Mouse (Mus musculus) forebrain, embryonic 13.5 days (tissue): ENCODE results near the gene 1700061G19Rik. TPM values are rescaled to one million over a fixed set of nuclear protein-coding genes. Genes with fewer than 3 reads are reported as not detected.

Experiments
- ATAC-seq: fragments of 200-750 bp; cut with Nextera tagmentation; 2 replicates; pipeline ENCODE4 v1.8.0; 2017
- H3K27ac ChIP-seq: fragments of 300-500 bp; sonication (generic); 2 replicates; pipeline ENCODE4 v1.5.1; 2015; ENCODE audit warnings: inconsistent platforms, mild to moderate bottlenecking, moderate library complexity
- H3K27me3 ChIP-seq: fragments of 300-500 bp; sonication (generic); 2 replicates; pipeline ENCODE4 v1.6.1; 2015; ENCODE audit warnings: mild to moderate bottlenecking, inconsistent platforms
- H3K36me3 ChIP-seq: fragments of 300-500 bp; sonication (generic); 2 replicates; pipeline ENCODE4 v1.6.1; 2015; ENCODE audit warnings: mild to moderate bottlenecking, inconsistent platforms; ENCODE audit not compliant: poor library complexity, severe bottlenecking
- H3K4me1 ChIP-seq: fragments of 300-500 bp; sonication (generic); 2 replicates; pipeline ENCODE4 v1.6.1; 2015; ENCODE audit warnings: inconsistent platforms
- H3K4me2 ChIP-seq: fragments of 300-500 bp; sonication (generic); 2 replicates; pipeline ENCODE4 v1.6.1; 2015; ENCODE audit warnings: inconsistent platforms, mild to moderate bottlenecking, moderate library complexity
- H3K4me3 ChIP-seq: fragments of 300-500 bp; sonication (generic); 2 replicates; pipeline ENCODE4 v1.5.1; 2015; ENCODE audit warnings: mild to moderate bottlenecking, inconsistent platforms
- H3K9ac ChIP-seq: fragments of 300-500 bp; sonication (generic); 2 replicates; pipeline ENCODE4 v1.6.1; 2015; ENCODE audit warnings: mild to moderate bottlenecking, inconsistent platforms
- H3K9me3 ChIP-seq: fragments of 300-500 bp; sonication (generic); replicated peaks from 2 replicates; pipeline ENCODE4 v1.6.1; 2016; ENCODE audit warnings: inconsistent platforms
- WGBS: fragments of 180-500 bp; shearing (Covaris S2); methylation state at CpG from one replicate; pipeline ENCODE4 v1.1.7; 2015; 5-methylcytosine and 5-hydroxymethylcytosine counted together
- polyA plus RNA-seq: library from polyadenylated mRNA; unstranded; fragments of >200 nt; fragmentation: Nextera tagmentation; extraction: Ambion mirVana; gene quantifications from 2 replicates; pipeline ENCODE4 v1.2.1, GENCODE M21; 2015

Gene 1700061G19Rik
- polyA plus RNA-seq, 1 experiment from 2014 or later = 0.45 TPM

DNA sequence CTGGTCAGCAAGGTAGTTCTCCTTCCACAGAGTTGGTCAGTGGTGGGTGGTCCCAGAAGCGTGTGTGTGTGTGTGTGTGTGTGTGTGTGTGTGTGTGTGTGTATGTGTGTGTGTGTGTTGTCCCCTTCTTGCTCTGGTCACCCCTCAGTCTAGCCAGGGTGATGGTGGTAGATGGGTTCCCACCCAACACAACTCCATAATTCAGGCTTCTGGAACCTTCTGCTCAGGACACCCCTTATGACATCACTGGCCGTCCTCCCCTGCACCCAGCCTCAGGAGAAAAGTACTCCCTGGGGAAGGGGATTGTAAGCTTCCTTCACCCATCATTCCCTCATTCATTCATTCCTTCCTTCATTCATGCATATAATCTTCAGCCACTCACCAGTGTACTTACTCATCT is 1.0 kb upstream of the 1700061G19Rik start, which contains the start of gene Acsbg2:
Acsbg2 (minus strand) TSS at position 211 of the 400 bp plus-strand sequence.
- H3K27me3 ChIP-seq = no peaks in the 10 kb centered on the region
- no peak for ATAC-seq
- no peak within 1 kb of the TSS for H3K4me2 ChIP-seq
- H3K36me3 ChIP-seq = no peaks in the 10 kb centered on the region
- H3K9ac ChIP-seq = no peak within 1 kb of the TSS
- H3K27ac ChIP-seq = no peak within 1 kb of the TSS
- H3K4me1 ChIP-seq = no peaks in the 10 kb centered on the region
- H3K9me3 ChIP-seq = no peaks in the 10 kb centered on the region
- H3K4me3 ChIP-seq = no peak within 1 kb of the TSS
- WGBS = 95% methylated on average over 2 of the region's 2 CpGs

DNA sequence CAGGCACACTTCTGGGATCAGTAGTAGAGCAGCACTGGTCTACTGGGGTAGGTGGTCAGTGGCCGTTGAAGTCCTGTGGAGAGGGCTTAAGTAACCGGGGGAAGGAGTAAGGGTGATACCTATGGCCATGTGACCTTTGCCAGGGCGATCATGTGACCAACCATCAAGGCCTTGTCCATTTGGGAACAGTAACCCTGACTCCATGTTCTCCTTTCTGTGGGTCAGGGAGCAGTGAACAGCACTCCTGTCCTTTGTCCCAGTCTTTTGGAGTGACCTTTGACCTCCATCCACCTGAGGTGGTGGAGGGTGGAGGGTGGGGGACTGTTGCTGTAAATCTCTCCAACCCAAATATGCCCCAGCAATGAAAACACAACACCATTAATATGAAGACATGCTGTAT is 1.2 kb downstream of the 1700061G19Rik start:
- Histone ChIP-seq H3K9me3 (no peaks in the 10 kb centered on the region), H3K36me3 (no peaks in the 10 kb centered on the region), H3K27ac (no peak overlapping the region), H3K4me3 (no peak overlapping the region), H3K9ac (no peak overlapping the region), H3K27me3 (no peaks in the 10 kb centered on the region), H3K4me2 (no peak overlapping the region), H3K4me1 (no peaks in the 10 kb centered on the region)
- ATAC-seq = no peak
- 83% methylated on average over 3 of the region's 3 CpGs for WGBS

DNA sequence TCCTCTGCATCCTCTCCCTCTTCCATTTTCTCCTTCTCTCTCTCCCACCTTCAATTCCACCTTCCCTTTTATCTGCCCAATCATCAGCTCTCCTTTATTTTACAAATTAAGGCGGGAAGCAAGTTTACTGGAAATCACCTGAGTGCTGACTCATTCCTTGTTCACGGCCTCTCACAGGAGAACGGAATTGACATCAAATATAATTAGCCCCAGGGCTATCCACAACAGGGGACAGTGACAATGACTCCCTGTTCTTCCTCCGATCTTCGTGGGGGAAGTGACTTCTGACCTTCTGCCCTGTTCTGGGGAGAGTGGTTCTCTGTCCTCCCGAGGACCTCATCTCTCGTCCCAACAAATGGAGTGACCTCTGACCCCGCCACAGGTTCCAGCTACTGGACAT is 1.7 kb downstream of the 1700061G19Rik start:
- H3K36me3 ChIP-seq = no peaks in the 10 kb centered on the region
- H3K4me3 ChIP-seq = no peak overlapping the region
- no peak overlapping the region for H3K9ac ChIP-seq
- H3K27me3 ChIP-seq = no peaks in the 10 kb centered on the region
- no peak overlapping the region for H3K27ac ChIP-seq
- 82% methylated on average over 8 of the region's 8 CpGs for WGBS
- no peak for ATAC-seq
- no peaks in the 10 kb centered on the region for H3K9me3 ChIP-seq
- no peak overlapping the region for H3K4me2 ChIP-seq
- H3K4me1 ChIP-seq = no peaks in the 10 kb centered on the region

GRCm38 (mm10) chr17:56877426-56877825 is 2.1 kb downstream of the 1700061G19Rik start:
- WGBS = 90% methylated on average over 19 of the region's 19 CpGs
- Histone ChIP-seq H3K27me3 (no peaks in the 10 kb centered on the region), H3K36me3 (no peaks in the 10 kb centered on the region), H3K9me3 (no peaks in the 10 kb centered on the region), H3K4me3 (no peak overlapping the region), H3K4me1 (no peaks in the 10 kb centered on the region), H3K9ac (no peak overlapping the region), H3K27ac (no peak overlapping the region), H3K4me2 (no peak overlapping the region)
- ATAC-seq = no peak

- Histone ChIP-seq H3K27ac (no peak overlapping the region), H3K9me3 (0 out of 2 replicates have a peak, but pooled peaks cover 6% of the 10 kb centered on the region), H3K4me2 (peak overlapping the region; percentile 25; the same call in 1 of the 2 replicates), H3K4me3 (no peak overlapping the region), H3K27me3 (no peaks in the 10 kb centered on the region), H3K9ac (no peak overlapping the region), H3K36me3 (peaks cover 6% of the 10 kb centered on the region), H3K4me1 (no peaks in the 10 kb centered on the region)
- 62% methylated on average over 17 of the region's 17 CpGs for WGBS
- no peak for ATAC-seq
Observed at GRCm38 (mm10) chr17:56883612-56884011, 8.3 kb downstream of the 1700061G19Rik start.

- no peak overlapping the region for H3K4me2 ChIP-seq
- WGBS = 79% methylated on average over 5 of the region's 5 CpGs
- ATAC-seq = no peak
- peaks cover 13% of the 10 kb centered on the region for H3K36me3 ChIP-seq
- 0 out of 2 replicates have a peak, but pooled peaks cover 7% of the 10 kb centered on the region for H3K9me3 ChIP-seq
- H3K4me3 ChIP-seq = no peak overlapping the region
- H3K9ac ChIP-seq = no peak overlapping the region
- H3K27me3 ChIP-seq = no peaks in the 10 kb centered on the region
- no peak overlapping the region for H3K27ac ChIP-seq
- no peaks in the 10 kb centered on the region for H3K4me1 ChIP-seq
Observed at GRCm38 (mm10) chr17:56884331-56884730, 9.1 kb downstream of the 1700061G19Rik start.

GRCm38 (mm10) chr17:56884809-56885208 is 9.5 kb downstream of the 1700061G19Rik start:
- H3K27me3 ChIP-seq = no peaks in the 10 kb centered on the region
- no peak overlapping the region for H3K4me3 ChIP-seq
- 0 out of 2 replicates have a peak, but pooled peaks cover 7% of the 10 kb centered on the region for H3K9me3 ChIP-seq
- ATAC-seq = no peak
- 94% methylated on average over 17 of the region's 17 CpGs for WGBS
- H3K36me3 ChIP-seq = peaks cover 18% of the 10 kb centered on the region
- no peak overlapping the region for H3K9ac ChIP-seq
- H3K4me2 ChIP-seq = no peak overlapping the region
- no peaks in the 10 kb centered on the region for H3K4me1 ChIP-seq
- no peak overlapping the region for H3K27ac ChIP-seq

DNA sequence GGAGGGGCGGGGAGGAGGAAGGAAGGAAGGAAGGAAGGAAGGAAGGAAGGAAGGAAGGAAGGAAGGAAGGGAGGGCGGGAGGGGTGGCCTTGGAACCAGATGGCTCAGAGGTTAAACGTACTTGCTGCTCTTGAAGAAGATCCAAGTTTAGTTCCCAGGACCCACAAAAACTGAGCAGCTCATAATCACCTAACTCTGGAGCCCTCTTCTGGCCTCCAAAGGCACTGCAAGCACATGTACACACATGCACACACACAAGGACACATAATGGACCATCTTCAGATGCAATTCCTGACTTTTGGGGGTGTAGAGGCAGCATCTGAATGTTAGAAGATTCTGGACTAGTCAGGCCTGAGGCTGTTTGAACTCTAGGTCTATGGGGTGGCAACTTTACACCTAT is 12.8 kb downstream of the 1700061G19Rik start:
- WGBS = 90% methylated on average over 2 of the region's 3 CpGs
- peaks cover 48% of the 10 kb centered on the region for H3K36me3 ChIP-seq

GRCm38 (mm10) chr17:56890018-56890417 is 14.7 kb downstream of the 1700061G19Rik start:
- Histone ChIP-seq H3K27me3 (no peaks in the 10 kb centered on the region), H3K9ac (no peak overlapping the region), H3K4me3 (no peak overlapping the region), H3K4me2 (no peak overlapping the region), H3K4me1 (no peaks in the 10 kb centered on the region), H3K36me3 (peaks cover 68% of the 10 kb centered on the region), H3K9me3 (peaks cover 7% of the 10 kb centered on the region; the same call in 1 of the 2 replicates), H3K27ac (no peak overlapping the region)
- WGBS = 96% methylated on average over 2 of the region's 2 CpGs
- ATAC-seq = no peak

More for the DNA sequence above, 12.8 kb downstream of the 1700061G19Rik start:
- Histone ChIP-seq H3K9me3 (peaks cover 7% of the 10 kb centered on the region; the same call in 1 of the 2 replicates), H3K4me1 (no peaks in the 10 kb centered on the region), H3K27ac (no peak overlapping the region), H3K9ac (no peak overlapping the region), H3K4me3 (no peak overlapping the region), H3K4me2 (no peak overlapping the region), H3K27me3 (no peaks in the 10 kb centered on the region)
- ATAC-seq = no peak

GRCm38 (mm10) chr17:56895368-56895918 is 20.2 kb downstream of the 1700061G19Rik start:
- Histone ChIP-seq H3K9ac (no peak overlapping the region), H3K27ac (no peak overlapping the region; the same call in 1 of the 2 replicates), H3K4me3 (no peak overlapping the region), H3K4me1 (peaks cover 26% of the 10 kb centered on the region), H3K4me2 (no peak overlapping the region), H3K9me3 (no peaks in the 10 kb centered on the region; the same call in 1 of the 2 replicates), H3K27me3 (no peaks in the 10 kb centered on the region), H3K36me3 (peaks cover 98% of the 10 kb centered on the region)
- ATAC-seq = no peak
- WGBS = 95% methylated on average over 9 of the region's 9 CpGs

- Histone ChIP-seq H3K36me3 (peaks cover 100% of the 10 kb centered on the region), H3K9ac (peak overlapping the region; percentile 51), H3K9me3 (no peaks in the 10 kb centered on the region; the same call in 1 of the 2 replicates), H3K4me1 (peaks cover 26% of the 10 kb centered on the region), H3K4me3 (no peak overlapping the region), H3K27me3 (no peaks in the 10 kb centered on the region), H3K4me2 (peak overlapping the region; percentile 14; the same call in 1 of the 2 replicates), H3K27ac (peak overlapping the region; percentile 84)
- WGBS = 67% methylated on average over 6 of the region's 6 CpGs
- peak; percentile 75 for ATAC-seq
Observed at GRCm38 (mm10) chr17:56896513-56897129, 21.3 kb downstream of the 1700061G19Rik start.

DNA sequence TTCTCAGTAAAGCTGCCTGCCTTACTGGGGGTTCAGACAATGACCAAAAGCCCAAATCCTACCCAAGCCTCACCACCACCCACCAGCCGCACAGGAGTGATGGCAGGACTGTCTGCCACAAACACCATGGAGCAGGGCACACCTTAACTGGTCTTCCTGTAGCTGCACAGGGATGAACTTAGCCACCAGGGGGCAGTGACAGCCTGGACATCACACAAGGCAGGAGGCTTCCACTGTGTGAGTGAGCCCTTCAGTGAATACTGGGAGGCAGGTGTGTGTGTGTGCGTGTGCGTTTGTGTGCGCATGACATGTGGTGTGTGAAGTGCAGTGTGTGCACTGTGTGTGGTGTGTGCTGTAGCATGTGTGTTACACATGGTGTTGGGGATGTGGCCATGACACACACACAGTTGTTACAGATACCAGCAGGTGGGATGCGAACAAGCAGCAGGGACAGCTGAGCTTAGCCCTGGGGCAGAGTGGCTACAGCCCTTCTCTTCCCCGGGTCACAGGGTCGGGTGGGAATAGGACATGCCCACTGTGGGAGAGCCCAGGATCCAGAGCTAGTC is 22.4 kb downstream of the 1700061G19Rik start:
- 75% methylated on average over 7 of the region's 7 CpGs for WGBS
- peak; percentile 62 for ATAC-seq
- H3K4me3 ChIP-seq = no peak overlapping the region
- H3K27ac ChIP-seq = peak overlapping the region; percentile 84; the same call in 1 of the 2 replicates
- peaks cover 26% of the 10 kb centered on the region for H3K4me1 ChIP-seq
- peaks cover 100% of the 10 kb centered on the region for H3K36me3 ChIP-seq
- no peak overlapping the region for H3K4me2 ChIP-seq
- H3K9ac ChIP-seq = 0 out of 2 replicates have a peak overlapping the region, but pooled peaks have one; percentile 51
- no peaks in the 10 kb centered on the region for H3K27me3 ChIP-seq
- no peaks in the 10 kb centered on the region for H3K9me3 ChIP-seq
